ENCODE assay signal across 8 mouse cellular contexts in genomic region chr17:51177923-51178322, GRCm38 (mm10). TPM values are rescaled to one million over a fixed set of nuclear protein-coding genes. Genes with fewer than 3 reads are reported as not detected.
DNase-seq lines count a peak whose midpoint lies in the region; ATAC-seq and TF ChIP-seq lines count a peak whose summit lies in the region.

No protein-coding gene starts in this region.

- peak overlapping the region; percentile 84 for H3K4me2 ChIP-seq in lung, postnatal 0 days (replicated peaks; ENCODE audit: low read depth, low read length)
- H3K4me2 ChIP-seq in forebrain, embryonic 11.5 days (ENCODE audit: low read depth, low read length, severe bottlenecking) = peak overlapping the region; percentile 70
- peak overlapping the region; percentile 80 for H3K4me2 ChIP-seq in intestine, postnatal 0 days (replicated peaks; ENCODE audit: low read depth)
- peak overlapping the region; percentile 83 for H3K4me2 ChIP-seq in midbrain, postnatal 0 days (ENCODE audit: low read depth, low read length, poor library complexity, severe bottlenecking)

- H3K9ac ChIP-seq in lung, postnatal 0 days (replicated peaks; ENCODE audit: low read depth) = peak overlapping the region; percentile 89
- peak overlapping the region; percentile 98 for H3K9ac ChIP-seq in forebrain, embryonic 11.5 days (ENCODE audit: low read length)
- H3K9ac ChIP-seq in intestine, postnatal 0 days (ENCODE audit: low read depth, low read length) = peak overlapping the region; percentile 89
- H3K9ac ChIP-seq in midbrain, postnatal 0 days (replicated peaks; ENCODE audit: low read length, poor library complexity, severe bottlenecking) = peak overlapping the region; percentile 95

- ATAC-seq in lung, postnatal 0 days = no peak
- ATAC-seq in forebrain, embryonic 11.5 days (replicated peaks; ENCODE audit: low FRiP score) = no peak
- no peak for ATAC-seq in intestine, postnatal 0 days
- no peak for ATAC-seq in midbrain, postnatal 0 days (ENCODE audit: low FRiP score)

- no peaks in the 10 kb centered on the region for H3K9me3 ChIP-seq in lung, postnatal 0 days (ENCODE audit: low read length)
- H3K9me3 ChIP-seq in forebrain, embryonic 11.5 days (ENCODE audit: control insufficient read depth, low read length) = no peaks in the 10 kb centered on the region
- H3K9me3 ChIP-seq in intestine, postnatal 0 days (ENCODE audit: control insufficient read depth) = no peaks in the 10 kb centered on the region
- no peaks in the 10 kb centered on the region for H3K9me3 ChIP-seq in midbrain, postnatal 0 days (ENCODE audit: low read length)

- WGBS in lung, postnatal 0 days = 24% methylated on average over 6 of the region's 6 CpGs
- WGBS in forebrain, embryonic 11.5 days = 61% methylated on average over 6 of the region's 6 CpGs
- WGBS in intestine, postnatal 0 days = 36% methylated on average over 6 of the region's 6 CpGs
- 58% methylated on average over 6 of the region's 6 CpGs for WGBS in midbrain, postnatal 0 days

- TF ChIP-seq CTCF in lung, postnatal 0 days (IDR thresholded peaks at IDR 0.05) = no peak
- no peak for TF ChIP-seq CTCF in intestine, postnatal 0 days (IDR thresholded peaks at IDR 0.05; ENCODE audit: low read depth)
- no peak for TF ChIP-seq CTCF in midbrain, postnatal 0 days (IDR thresholded peaks at IDR 0.05)

- no peak for TF ChIP-seq EP300 in lung, postnatal 0 days (IDR thresholded peaks at IDR 0.05)

- H3K4me1 ChIP-seq in lung, postnatal 0 days (ENCODE audit: insufficient read depth, low read depth, low read length) = peaks cover 5% of the 10 kb centered on the region
- no peaks in the 10 kb centered on the region for H3K4me1 ChIP-seq in forebrain, embryonic 11.5 days (replicated peaks; ENCODE audit: control insufficient read depth, insufficient read depth, low read length)
- H3K4me1 ChIP-seq in intestine, postnatal 0 days (replicated peaks; ENCODE audit: control insufficient read depth, insufficient read depth, low read length) = no peaks in the 10 kb centered on the region
- H3K4me1 ChIP-seq in midbrain, postnatal 0 days (ENCODE audit: insufficient read depth, low read length) = no peaks in the 10 kb centered on the region

- DNase-seq in lung, postnatal 0 days (ENCODE audit: low spot score) = peak; percentile 9
- DNase-seq in lung, postnatal 4 days = no peak
- DNase-seq in forebrain, embryonic 11.5 days (ENCODE audit: low spot score) = no peak
- DNase-seq in midbrain, postnatal 0 days (ENCODE audit: low spot score) = no peak
- DNase-seq in left cerebral cortex, adult 8-10 months (ENCODE audit: low spot score in 2 of 2) = no peak
- no peak for DNase-seq in cerebellum, adult 11 months
- DNase-seq in frontal cortex, adult 2 months (ENCODE audit: extremely low spot score in 1 of 2, low spot score in 1 of 2) = no peak

- peak overlapping the region; percentile 99 for H3K27ac ChIP-seq in lung, postnatal 0 days (ENCODE audit: low read length)
- H3K27ac ChIP-seq in forebrain, embryonic 11.5 days (ENCODE audit: low read depth, low read length) = no peak overlapping the region
- peak overlapping the region; percentile 100 for H3K27ac ChIP-seq in intestine, postnatal 0 days (ENCODE audit: low read depth, low read length)
- H3K27ac ChIP-seq in midbrain, postnatal 0 days (ENCODE audit: low read depth, low read length) = peak overlapping the region; percentile 97

- peak overlapping the region; percentile 89 for H3K4me3 ChIP-seq in lung, postnatal 0 days (ENCODE audit: low read depth, low read length)
- peak overlapping the region; percentile 77 for H3K4me3 ChIP-seq in forebrain, embryonic 11.5 days (ENCODE audit: low read depth, low read length)
- peak overlapping the region; percentile 82 for H3K4me3 ChIP-seq in intestine, postnatal 0 days (ENCODE audit: low read depth, low read length)
- peak overlapping the region; percentile 86 for H3K4me3 ChIP-seq in midbrain, postnatal 0 days (ENCODE audit: low read depth, low read length)

- H3K36me3 ChIP-seq in lung, postnatal 0 days (ENCODE audit: insufficient read depth, low read length) = no peaks in the 10 kb centered on the region
- no peaks in the 10 kb centered on the region for H3K36me3 ChIP-seq in forebrain, embryonic 11.5 days (ENCODE audit: control insufficient read depth, insufficient read depth, low read length)
- H3K36me3 ChIP-seq in intestine, postnatal 0 days (ENCODE audit: control insufficient read depth, insufficient read depth) = no peaks in the 10 kb centered on the region
- H3K36me3 ChIP-seq in midbrain, postnatal 0 days (ENCODE audit: insufficient read depth, low read length) = no peaks in the 10 kb centered on the region

- no peaks in the 10 kb centered on the region for H3K27me3 ChIP-seq in lung, postnatal 0 days (replicated peaks; ENCODE audit: insufficient read depth, low read length)
- H3K27me3 ChIP-seq in forebrain, embryonic 11.5 days (ENCODE audit: control insufficient read depth, insufficient read depth, low read length) = no peaks in the 10 kb centered on the region
- no peaks in the 10 kb centered on the region for H3K27me3 ChIP-seq in intestine, postnatal 0 days (replicated peaks; ENCODE audit: control insufficient read depth, insufficient read depth, low read length)
- no peaks in the 10 kb centered on the region for H3K27me3 ChIP-seq in midbrain, postnatal 0 days (ENCODE audit: insufficient read depth, low read length)

RNA-seq across cellular contexts. Expression of gene Tbc1d5, which starts 1.2 kb away (rescaled TPM):
- polyA plus RNA-seq in lung, postnatal 0 days (2015; fragmentation: Nextera tagmentation; extraction: Ambion mirVana) = 3.9 and 5.6 TPM in 2 replicates
- polyA plus RNA-seq in forebrain, embryonic 11.5 days (2014; fragmentation: Nextera tagmentation; extraction: Ambion mirVana) = 11.8 and 13.9 TPM in 2 replicates
- 4.6 and 5.6 TPM in 2 replicates for polyA plus RNA-seq in intestine, postnatal 0 days (2015; fragmentation: Nextera tagmentation; extraction: Ambion mirVana)
- 14.3 and 20.3 TPM in 2 replicates for total RNA-seq in midbrain, postnatal 0 days (2014; rRNA removed)
- 5.3 and 5.7 TPM in 2 replicates for polyA plus RNA-seq in midbrain, postnatal 0 days (2015; fragmentation: Nextera tagmentation; extraction: Ambion mirVana)
- 10 to 100 TPM; 26.2 to 30.8 (median 29.1) TPM for total RNA-seq in left cerebral cortex, adult 8-10 months (2022)
- polyA plus RNA-seq in frontal cortex, adult 2 months (2012; rRNA removed) = 17.5 and 19.9 TPM in 2 replicates
